Mouse (Mus musculus) 3T3-L1 (cell line): ENCODE measurements at regions not wholly inside any gene's neighbourhood (a gene's known extent, or its start where the extent isn't known, plus 50 kb on each side); places are given as distances from the start of the nearest gene placed in this dataset.
A peak's percentile ranks its signal among the peaks of the same experiment; 100 is the strongest.

Source experiments
- DNase-seq: peaks from one replicate; pipeline ENCODE4 v3.0.0-alpha.2; 2015; ENCODE audit warnings: low read depth, low spot score

GRCm38 (mm10) chr2:115119429-115120205 lies 461.9 kb upstream of the BC052040 start:
- DNase-seq, result no peak

DNA sequence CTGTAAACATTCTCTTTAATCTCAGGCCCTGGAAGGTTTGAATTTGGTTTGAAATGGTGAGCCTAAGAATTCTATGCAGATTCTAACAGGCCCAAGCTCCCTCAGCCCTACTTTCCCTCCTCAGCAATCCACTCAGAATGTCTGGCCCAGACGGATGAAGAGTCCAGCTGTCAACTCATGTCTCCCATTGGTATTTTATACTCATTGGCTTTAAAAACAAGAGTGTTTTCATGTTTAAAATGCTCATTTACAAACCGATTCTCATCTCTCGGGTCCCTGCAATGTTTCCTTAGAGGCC lies 461.4 kb upstream of the BC052040 start:
- no peak for DNase-seq

- no peak for DNase-seq
These were observed 454.7 kb upstream of the BC052040 start for GRCm38 (mm10) chr2:115126625-115127369.

DNA sequence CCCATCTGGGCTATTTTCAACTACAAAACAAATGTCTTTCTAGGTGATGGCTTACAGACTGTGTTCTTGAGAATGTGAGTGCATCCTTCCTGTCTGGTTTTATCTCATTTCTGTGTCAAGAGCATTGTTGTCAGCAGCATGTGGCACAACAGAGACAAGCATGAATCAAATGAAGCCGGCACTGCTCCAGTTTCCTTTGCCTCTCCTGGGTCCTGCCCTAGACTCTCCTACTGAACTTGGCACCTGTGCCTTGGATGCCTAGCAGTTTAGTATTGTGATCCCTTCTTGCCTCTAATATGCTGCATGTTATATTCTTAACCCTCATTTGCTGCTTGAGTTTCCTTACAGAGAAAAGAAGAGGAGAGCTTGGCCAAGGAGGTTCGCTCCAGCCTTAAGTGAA lies 449.8 kb upstream of the BC052040 start:
- DNase-seq, result no peak

DNA sequence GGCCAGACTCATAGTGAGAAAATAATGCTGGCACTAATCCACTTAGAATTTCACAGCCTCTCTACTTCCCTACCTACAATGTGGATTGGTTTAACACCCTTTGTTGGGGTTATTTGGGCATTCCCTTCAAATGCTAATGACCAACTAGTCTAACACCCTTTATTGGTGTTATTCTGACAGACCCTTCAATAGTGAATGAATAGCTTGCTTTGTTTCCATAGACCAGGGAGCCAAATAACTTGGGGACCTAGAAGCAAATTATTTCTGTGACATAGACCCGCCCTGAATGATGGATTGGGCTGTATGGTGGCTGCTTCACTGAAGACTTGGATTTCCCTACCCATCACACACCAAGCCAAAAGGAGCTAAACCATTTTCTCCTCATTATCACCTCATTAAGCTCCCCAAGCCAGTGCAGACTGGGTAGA lies 449.3 kb upstream of the BC052040 start:
- DNase-seq, result no peak

DNA sequence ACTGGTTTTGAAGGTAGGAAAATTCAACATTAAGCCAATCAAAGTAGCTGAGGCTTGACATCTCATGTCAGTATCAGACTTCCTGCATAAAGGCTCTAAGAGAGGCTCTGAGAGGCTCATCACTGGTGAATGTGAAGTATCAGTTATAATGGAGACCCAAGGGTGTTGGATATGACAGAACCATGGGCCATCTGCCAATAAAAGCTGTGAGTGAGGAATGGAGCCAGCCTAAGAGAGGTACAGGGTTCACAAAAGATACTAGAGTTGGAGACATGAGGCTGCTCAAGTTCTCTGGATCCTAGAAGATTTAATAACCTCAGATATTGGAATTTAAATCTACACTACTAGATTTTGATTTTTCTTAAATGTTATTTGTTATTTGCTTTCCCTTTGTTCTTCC lies 440.1 kb upstream of the BC052040 start:
- DNase-seq, result no peak

DNA sequence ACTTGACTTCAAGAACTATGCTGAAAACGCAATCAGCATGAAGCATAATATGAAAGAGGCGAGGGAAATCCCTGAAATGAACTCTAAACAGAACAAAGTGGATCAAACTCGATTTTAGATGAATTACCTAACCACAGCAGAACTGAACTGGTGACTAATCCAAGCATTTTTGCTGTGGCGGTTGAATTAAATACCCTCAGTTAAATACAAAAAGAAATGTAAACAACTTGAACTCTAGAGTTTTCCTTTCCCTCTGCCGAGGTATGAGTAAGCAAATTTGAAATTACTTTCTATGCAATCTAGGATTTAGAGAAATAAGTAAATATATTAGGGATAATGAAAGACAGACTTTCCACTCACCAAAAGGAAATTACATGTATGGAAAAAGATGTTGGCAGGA lies 409.4 kb upstream of the BC052040 start:
- peak; percentile 76 for DNase-seq

DNA sequence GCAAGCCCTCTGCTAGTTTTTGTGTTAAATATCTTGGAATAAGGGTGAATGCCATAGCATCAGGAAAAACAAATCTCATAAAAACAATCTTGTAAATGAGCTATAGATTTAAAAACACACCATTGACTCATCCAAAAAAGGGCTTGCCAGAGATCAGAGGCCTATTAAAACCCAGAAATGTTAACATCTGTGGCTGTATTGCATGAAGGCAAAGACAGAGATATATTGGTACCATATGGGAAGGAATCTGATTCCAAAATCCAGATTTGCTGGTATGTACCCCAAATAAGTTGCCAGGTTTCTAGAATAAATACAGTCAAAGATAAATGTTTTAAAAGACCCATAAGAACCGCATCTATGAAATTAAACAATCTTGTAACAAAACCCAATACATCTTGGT lies 404.4 kb upstream of the BC052040 start:
- peak; percentile 35 for DNase-seq

DNA sequence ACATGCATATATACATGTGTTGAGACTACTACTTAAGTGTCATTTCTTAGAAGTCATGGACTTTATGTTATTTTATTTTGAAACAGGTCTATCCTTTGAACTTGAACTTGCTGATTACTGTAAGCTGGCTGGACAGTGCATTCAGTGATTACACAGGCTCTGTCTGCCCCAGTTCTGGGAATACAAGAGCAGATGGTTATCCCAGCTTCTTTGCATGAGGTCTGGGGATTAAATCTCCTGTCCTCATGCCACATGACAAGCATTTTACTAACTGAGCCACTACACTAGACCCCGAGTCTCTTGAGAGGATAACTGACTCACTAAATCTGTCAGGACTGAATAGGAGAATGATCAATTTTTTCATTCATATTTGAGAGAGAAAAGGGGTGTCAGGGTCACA lies 403.6 kb upstream of the BC052040 start:
- DNase-seq, result no peak

GRCm38 (mm10) chr2:115211191-115211590 lies 370.3 kb upstream of the BC052040 start:
- no peak for DNase-seq

GRCm38 (mm10) chr2:115213181-115213970 lies 368.1 kb upstream of the BC052040 start:
- DNase-seq, result no peak

GRCm38 (mm10) chr2:115214292-115214691 lies 367.2 kb upstream of the BC052040 start:
- no peak for DNase-seq

DNA sequence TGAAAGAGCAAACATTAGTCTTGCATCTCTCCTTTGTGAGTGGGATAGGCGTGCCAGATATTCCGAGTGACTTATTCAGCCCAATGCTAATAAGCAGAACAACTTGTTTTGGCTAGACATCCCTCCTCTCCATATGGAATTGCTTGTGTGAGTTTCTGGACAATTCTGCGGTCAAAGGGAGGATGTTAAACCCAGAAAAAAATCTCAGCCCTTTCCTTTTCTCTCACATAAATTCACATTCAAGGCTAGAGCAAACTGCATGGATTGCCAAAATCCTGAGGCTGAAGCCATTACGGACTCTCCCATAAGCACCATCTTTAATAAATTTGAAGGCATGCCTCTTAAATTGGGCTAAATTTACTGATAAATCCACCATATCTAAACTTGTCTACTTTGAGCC lies 351.5 kb upstream of the BC052040 start:
- DNase-seq, result no peak

DNA sequence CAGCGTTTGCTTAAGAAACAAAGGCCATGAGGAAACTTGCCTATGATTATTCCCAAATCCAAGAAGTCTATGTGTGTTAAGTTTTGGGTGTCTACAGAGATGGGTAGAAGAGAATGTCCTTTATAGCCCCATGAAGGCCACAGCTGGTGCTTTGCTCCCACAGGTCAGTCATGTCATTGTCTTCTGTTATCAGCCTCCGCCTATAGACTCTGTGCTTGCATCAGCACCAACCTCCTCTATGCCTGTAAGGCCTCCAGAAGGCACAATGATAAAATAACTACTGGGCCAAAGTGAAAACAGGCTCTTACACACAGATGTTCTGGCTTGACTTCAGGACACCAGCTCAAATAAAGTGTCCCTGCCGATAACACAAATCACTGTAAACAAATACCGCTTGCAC lies 333.8 kb upstream of the BC052040 start:
- DNase-seq, result no peak

- DNase-seq, result peak; percentile 34
These were observed 331.3 kb upstream of the BC052040 start for GRCm38 (mm10) chr2:115250019-115250807.

DNA sequence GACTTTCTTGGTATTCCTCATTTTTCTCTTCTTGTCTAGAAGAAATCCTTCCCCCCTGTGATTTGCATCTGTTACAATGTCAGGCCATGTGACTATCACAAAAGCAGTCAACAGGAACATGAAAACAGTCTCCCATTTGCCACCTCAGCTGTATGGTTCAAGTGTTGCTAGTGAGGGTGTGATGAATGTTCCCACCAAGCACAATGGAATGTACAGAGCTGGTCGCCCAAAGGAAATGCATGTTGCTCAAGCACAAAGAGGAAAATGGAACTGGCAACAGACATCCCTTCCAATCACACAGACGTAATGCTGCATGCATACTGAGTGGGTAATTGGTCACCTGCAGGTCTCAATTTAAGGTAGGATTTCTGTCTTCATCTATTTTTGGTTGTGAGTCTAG lies 324.1 kb upstream of the BC052040 start:
- no peak for DNase-seq

DNA sequence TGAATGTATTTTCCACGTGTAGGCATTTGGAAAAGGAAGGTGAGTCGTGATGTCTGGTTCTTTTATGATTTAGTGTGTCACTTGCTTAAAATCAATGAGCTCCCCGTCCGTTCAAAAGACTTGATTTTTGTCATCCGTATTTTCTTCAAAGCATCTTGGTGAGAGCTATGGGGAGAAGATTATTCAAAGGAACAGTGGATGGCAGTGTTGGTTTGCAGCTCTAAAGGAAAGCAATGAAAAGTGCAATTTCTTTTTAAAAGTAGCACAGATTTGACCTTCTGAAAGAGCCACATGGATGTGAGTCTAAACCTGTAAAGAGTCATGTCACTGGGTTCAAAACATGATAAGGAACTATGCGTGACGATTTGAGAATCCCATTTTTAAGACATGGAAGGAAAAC lies 313.3 kb upstream of the BC052040 start:
- peak; percentile 19 for DNase-seq

DNA sequence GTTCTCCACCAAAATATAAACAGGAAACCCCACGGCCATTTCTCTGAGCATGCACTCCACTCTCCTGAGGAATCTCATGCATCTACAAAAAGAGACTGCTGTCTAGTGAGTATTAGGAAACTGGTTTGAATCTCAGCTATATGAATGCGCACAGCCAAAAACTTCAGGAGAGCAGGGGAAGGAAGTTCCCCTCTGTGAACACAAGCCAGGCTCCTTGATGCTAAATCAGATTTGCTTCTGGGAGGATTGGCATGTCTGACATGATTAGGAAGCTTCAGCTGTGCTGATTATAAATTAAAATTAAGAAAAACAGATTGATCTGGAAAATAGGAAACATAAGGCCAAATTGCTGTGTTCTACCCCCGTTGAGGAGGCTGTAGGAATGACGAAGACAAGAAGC lies 304.1 kb upstream of the BC052040 start:
- no peak for DNase-seq

DNA sequence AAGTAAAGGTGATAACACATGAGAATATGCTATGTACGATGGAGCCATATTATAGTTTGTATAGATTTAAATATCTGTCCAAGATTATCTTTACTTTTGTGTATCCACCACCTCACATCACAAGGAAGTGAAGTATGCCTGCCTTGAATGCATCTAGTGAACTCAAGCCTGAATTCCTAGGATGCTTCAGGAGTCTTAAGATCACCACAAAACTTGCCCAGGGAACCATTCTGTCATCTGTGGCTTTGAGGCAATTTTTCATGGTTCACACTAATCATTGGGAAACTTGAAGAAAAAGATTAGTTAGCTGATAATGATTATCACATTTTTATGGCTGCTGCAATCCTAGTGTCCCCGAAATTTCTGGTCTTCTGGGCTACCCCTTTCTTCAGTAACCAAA lies 288.5 kb upstream of the BC052040 start:
- peak; percentile 89 for DNase-seq

- no peak for DNase-seq
These were observed 284.1 kb upstream of the BC052040 start for GRCm38 (mm10) chr2:115297463-115297862.

- DNase-seq, result no peak
These were observed 274.3 kb upstream of the BC052040 start for GRCm38 (mm10) chr2:115307248-115307647.
